Mouse (Mus musculus): ENCODE data around the gene Krt7. TPM values are rescaled to one million over a fixed set of nuclear protein-coding genes. Genes with fewer than 3 reads are reported as not detected.

Krt7 gene
- total RNA-seq, 2 experiments from 2014 or later, result not detected

DNA sequence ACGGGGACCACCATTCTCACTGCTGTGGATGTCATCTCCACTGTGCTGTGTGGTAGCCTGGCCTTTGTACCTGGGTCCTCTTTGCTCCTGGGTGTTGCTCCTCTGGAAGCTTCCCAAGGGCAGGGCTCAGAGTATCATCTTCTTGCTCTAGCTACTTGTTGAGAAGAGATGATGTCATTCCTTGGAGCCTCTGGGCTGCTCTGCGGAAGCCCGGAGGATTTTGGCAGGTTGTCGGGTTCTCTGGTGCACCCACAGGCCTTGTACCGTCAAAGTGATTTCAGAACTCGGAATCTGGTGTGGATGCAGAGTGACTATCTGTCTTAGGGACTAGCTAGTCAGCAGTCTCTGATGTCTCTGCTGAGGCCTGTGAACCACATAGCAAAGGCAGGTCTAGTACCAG lies 25.8 kb upstream of the Krt7 start:
- Histone ChIP-seq H3K27ac (no peak overlapping the region), H3K4me3 (no peak overlapping the region)
- no peak for TF ChIP-seq CTCF (conservative IDR thresholded peaks at IDR 0.05)
- DNase-seq (ENCODE audit: low spot score in 2 of 2), result no peak

DNA sequence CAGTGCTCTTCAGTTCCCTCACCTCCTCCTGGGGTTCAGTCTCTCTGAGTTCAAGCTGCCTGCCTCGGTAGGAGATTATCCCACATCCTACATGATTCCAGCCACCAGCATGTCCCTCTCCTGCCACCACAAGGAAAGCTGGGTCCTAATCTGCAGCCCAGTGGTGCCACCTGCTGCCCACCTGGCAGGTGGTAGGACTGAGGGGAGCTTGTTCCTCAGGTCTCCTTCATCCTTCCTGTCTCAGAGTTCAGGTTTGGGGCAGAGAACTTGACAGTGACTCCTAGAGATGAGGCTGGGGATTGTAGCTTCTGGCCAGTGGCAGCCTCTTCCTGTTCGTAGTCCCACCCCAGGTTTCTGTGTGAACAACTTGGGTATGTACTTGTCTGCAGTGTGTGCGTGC lies 23.7 kb upstream of the Krt7 start:
- Histone ChIP-seq H3K27ac (no peak overlapping the region), H3K4me3 (no peak overlapping the region)
- peak; percentile 62 for TF ChIP-seq CTCF (conservative IDR thresholded peaks at IDR 0.05)
- DNase-seq (ENCODE audit: low spot score in 2 of 2), result no peak

DNA sequence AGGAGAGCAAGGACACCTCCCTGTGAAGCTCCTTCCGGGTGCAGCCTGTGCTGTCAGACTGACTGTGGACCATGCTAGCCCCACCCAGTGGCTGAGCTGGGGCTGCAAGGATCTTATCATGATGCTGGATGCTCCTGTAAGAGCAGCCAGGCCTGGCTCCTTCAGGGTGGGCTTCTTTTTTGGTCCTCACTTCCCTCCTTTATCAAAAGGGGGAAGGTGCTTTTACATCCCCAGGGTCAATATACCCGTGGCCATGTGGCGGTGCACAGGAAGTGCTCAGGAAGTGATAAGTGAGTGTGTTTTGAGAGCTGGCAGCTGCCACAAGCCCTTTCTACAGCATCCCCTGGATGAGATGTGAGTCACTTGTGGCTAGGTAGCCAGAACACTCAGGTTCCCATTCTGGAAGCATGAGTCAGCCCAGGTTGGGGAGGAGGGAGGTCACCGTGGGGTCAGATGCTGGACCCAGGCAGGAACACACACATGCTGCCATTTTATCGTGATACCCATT lies 22.8 kb upstream of the Krt7 start:
- H3K27ac ChIP-seq, result no peak overlapping the region
- no peak overlapping the region for H3K4me3 ChIP-seq
- no peak for DNase-seq (ENCODE audit: low spot score in 2 of 2)
- TF ChIP-seq CTCF (conservative IDR thresholded peaks at IDR 0.05), result peak; percentile 68

DNA sequence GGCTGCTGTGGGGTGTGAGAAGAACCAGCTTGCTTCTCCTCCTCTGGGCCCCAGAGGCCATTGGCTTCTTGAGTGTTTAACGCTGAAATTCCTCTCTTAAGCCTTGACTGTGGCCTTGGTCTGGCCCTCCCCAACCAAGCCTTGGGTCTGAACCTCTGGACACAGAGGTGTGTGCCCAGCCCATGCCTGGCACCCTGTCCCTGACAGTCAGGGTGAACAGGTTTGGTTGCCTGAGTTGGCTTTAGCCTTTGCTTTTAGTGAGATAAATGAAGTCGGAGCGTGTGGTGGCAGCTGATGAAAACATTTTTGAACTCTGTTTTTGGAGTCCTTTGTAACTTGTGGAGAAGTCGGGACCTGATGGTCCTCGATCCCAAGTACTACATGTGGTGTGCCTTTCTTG lies 20.6 kb upstream of the Krt7 start:
- Histone ChIP-seq H3K27ac (no peak overlapping the region), H3K4me3 (no peak overlapping the region)
- no peak for DNase-seq (ENCODE audit: low spot score in 2 of 2)
- TF ChIP-seq CTCF (conservative IDR thresholded peaks at IDR 0.05), result no peak

DNA sequence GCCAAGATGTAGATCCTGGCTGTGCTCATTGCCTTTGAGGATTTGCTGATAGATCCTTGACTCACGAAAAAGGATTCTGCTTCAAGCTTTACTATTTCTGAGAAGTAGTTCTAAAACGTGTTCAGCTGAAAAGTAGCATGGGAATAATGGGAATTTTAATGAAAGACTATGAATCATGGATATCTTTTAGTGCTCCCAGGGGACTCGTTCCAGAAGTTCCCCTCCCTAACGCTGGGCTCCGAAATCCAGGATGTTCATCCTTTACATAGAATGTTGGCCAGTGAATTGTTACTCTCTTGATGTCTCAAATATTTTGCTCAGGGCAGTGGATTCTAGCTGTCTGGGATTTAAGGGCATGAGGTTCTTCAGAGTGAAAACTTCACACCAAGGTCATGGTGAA lies 18.6 kb upstream of the Krt7 start:
- no peak overlapping the region for H3K4me3 ChIP-seq
- H3K27ac ChIP-seq, result no peak overlapping the region
- no peak for TF ChIP-seq CTCF (conservative IDR thresholded peaks at IDR 0.05)
- no peak for DNase-seq (ENCODE audit: low spot score in 2 of 2)

DNA sequence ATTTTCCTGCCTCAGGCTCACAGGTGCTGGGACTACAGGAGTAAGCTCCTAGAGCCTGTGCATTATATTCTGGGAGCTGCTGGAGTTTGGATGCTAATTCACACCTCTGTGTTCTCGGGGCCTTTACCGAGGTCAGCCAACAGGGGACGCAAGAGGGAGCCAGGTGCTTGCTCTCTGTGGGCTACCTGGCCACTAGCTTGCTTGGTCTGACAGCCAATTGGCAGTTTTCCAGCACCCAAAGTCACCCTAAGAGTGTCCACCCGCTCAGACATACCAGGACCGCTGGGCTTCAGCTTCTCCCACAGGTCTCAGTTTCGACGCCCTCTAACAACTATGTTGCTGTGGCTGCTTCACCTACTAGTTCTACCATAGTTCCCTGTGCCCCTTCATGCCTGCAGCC lies 15.9 kb upstream of the Krt7 start:
- no peak overlapping the region for H3K27ac ChIP-seq
- no peak for DNase-seq (ENCODE audit: low spot score in 2 of 2)
- TF ChIP-seq CTCF (conservative IDR thresholded peaks at IDR 0.05), result peak; percentile 27
- H3K4me3 ChIP-seq, result no peak overlapping the region

DNA sequence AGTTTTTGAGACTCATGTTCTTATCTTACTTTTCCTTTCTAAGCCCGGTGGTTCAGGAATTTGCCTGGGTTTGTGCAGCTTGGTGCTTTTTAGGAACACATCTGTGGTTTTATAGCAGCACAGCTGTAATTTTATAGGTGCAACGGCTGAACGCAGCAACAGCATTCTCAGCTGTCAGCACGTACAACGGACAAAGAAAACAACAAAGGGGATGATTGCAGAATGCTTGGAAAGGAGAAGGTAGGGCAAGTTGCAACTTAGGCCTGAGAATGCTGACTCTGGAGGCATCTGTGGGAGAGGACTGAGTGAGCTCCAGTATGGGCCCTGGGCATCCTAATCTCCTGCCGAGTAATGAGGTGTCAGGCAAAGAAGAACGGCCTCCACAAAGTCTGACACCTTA lies 14.4 kb upstream of the Krt7 start:
- H3K4me3 ChIP-seq, result no peak overlapping the region
- no peak for DNase-seq (ENCODE audit: low spot score in 2 of 2)
- TF ChIP-seq CTCF (conservative IDR thresholded peaks at IDR 0.05), result no peak
- H3K27ac ChIP-seq, result no peak overlapping the region

DNA sequence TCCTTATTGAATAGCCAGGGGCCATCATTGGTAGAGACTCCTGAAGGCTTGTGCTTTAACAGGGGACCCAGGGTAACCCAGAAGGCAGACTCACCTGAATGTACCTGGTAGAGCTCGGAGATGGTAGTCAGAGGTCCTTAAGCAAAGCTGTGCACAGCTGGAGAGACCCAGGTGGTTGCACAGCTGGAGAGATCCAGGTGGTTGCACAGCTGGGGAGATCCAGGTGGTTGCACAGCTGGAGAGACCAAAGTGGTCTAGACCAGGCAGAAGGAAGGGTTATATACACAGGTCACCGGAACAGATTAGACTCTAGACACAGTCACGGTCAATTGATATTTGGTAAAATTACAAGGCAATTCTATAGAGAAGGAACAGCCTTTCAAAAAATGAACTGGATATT lies 13.9 kb upstream of the Krt7 start:
- H3K4me3 ChIP-seq, result no peak overlapping the region
- DNase-seq (ENCODE audit: low spot score in 2 of 2), result no peak
- TF ChIP-seq CTCF (conservative IDR thresholded peaks at IDR 0.05), result no peak
- H3K27ac ChIP-seq, result no peak overlapping the region

DNA sequence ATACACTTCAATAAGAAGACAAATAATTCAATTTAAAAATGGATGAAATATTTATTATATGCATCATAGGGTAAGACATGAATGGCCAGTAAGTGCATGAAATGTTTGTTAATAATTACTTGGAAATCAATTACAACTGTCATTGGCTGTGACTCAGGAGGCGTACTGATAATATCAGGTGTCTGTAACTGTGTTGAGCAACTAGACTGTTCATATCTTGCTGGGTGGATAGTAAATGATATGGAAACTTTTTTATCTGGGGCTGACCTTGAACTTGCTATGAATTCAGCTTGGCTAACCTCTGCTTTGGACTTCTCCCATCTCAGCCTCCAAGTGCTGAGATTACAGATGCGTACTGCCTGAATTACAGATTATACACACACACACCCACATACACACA lies 13.2 kb upstream of the Krt7 start:
- TF ChIP-seq CTCF (conservative IDR thresholded peaks at IDR 0.05), result no peak
- DNase-seq (ENCODE audit: low spot score in 2 of 2), result no peak
- Histone ChIP-seq H3K27ac (no peak overlapping the region), H3K4me3 (no peak overlapping the region)

DNA sequence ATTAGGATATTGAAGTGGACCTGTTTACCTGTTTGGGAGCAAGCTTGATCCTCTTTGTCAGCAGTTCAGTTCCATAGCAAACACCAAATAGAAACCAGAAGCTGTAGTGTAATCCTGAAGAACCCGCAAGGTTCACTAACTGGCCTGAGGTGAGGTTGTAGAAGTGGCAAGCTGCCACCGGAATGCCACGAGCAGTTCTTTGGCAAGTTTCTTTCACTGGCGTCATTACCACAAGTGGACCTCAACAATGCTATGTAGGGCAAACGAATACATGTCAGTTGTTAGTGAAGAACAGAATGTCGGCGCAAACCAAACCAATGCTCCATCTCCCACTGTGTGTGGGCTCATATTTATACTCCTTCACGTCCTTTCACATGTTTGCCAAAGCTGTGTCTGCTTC lies 12.6 kb upstream of the Krt7 start:
- DNase-seq (ENCODE audit: low spot score in 2 of 2), result no peak
- TF ChIP-seq CTCF (conservative IDR thresholded peaks at IDR 0.05), result no peak
- Histone ChIP-seq H3K27ac (no peak overlapping the region), H3K4me3 (no peak overlapping the region)

DNA sequence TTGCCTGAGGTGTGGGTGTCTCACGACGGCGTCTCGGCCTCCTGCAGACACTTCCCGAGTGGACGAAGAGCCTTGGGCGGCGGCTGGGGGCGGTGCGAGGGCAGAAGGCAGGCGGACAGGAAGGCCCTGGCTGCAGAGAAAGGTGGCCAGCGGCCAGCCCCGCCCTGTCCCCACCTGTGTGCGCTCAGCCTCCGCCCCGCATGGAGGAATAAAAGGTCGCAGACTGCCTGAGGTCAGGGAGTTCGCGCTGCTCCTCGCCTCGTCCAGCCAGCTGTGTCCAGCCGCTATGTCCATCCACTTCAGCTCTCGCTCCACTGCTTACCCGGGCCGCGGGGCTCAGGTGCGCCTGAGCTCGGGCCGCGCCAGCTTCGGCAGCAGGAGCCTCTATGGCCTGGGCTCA lies 1.3 kb downstream of the Krt7 start:
- Histone ChIP-seq H3K27ac (no peak overlapping the region), H3K4me3 (no peak overlapping the region)
- no peak for DNase-seq (ENCODE audit: low spot score in 2 of 2)
- no peak for TF ChIP-seq CTCF (conservative IDR thresholded peaks at IDR 0.05)

DNA sequence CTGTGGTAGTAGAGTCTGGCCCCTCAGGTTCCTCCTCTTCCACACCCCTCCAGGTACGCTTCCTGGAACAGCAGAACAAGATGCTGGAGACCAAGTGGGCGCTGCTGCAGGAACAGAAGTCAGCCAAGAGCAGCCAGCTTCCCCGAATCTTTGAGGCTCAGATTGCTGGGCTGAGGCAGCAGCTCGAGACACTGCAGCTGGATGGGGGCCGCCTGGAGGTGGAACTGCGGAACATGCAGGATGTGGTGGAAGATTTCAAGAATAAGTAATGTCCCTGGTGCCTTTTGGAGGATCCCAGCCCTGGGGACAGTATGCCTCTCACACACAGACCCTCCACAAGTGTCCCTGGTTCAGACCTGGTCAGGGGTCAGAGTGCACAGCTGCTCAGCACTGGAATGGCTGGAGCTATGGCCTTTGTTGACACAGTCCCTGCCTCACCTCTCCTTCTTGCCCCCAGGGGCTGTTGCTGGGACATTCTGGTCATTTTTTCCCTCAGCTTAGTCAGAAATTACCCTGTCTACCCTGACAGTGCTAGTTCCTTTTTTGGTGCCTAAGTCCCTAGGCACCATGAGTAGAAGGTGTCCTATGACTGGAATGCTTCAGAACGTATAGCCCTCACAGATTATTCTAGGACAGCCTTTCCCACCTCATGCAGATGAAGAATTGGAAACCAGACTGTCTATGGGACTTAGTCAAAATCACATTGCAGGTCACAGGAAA lies 3.2 kb downstream of the Krt7 start:
- TF ChIP-seq CTCF (conservative IDR thresholded peaks at IDR 0.05), result 0 out of 2 replicates have a peak, but pooled peaks have one; percentile 8
- DNase-seq (ENCODE audit: low spot score in 2 of 2), result no peak
- H3K4me3 ChIP-seq, result no peak overlapping the region
- H3K27ac ChIP-seq, result no peak overlapping the region

DNA sequence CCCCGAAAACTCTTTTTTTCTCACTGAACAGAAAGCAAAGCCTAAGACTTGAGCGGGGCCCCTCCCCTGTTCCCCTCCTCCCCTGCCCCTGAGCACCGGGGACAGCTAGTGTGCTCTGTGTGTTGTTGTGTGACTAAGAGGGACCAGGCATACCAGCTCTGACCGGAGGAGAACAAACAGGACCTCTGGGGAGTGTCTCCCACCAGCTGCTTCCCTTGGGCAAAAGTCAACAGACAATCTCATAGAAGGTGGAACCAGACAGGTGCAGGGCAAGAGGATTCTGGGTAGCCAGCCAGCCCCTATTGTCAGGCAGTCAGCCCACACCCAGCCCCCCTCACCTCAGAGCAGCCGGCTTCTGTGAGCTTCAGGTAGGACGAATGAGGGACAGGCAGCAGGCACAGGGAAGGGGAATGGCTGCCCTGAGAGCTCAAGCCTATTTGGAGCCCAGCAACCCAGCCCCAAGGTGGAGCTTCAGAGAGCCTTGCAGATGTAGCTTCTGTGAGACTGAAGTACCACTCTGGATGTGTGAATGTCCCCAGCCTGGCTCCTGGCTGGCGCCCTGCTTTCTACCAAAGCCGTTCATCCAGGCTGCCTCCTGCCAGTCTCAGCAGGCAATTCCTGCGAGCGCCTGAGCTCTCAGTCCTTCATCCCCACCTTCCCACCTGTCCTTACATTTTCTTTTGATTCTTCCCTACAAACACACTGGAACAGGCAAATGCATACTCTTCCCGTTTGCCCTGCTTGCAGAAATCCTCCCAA lies 4.1 kb downstream of the Krt7 start:
- no peak for DNase-seq (ENCODE audit: low spot score in 2 of 2)
- TF ChIP-seq CTCF (conservative IDR thresholded peaks at IDR 0.05), result no peak
- Histone ChIP-seq H3K27ac (no peak overlapping the region), H3K4me3 (no peak overlapping the region)

DNA sequence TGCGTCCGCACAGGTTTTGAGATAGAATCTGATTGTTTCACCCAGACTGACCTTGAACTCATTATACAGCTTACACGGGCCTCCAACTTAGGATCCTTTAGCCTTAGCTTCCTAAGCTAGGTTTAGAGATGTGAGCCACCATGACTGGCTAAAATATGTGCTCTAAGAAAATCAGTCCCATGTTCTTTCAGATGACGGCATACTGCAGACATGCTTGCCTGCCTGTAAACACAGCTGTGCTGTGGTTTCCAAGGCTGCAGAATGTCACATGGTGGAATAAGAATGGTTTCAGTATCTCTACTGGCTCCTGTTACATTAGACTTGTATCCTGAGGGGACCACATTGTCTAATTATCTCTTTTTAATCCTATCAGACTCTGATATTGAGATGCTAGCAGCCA lies 8.1 kb downstream of the Krt7 start:
- DNase-seq (ENCODE audit: low spot score in 2 of 2), result peak in 1 of 2 experiments; percentile 22
- TF ChIP-seq CTCF (conservative IDR thresholded peaks at IDR 0.05), result no peak
- Histone ChIP-seq H3K4me3 (no peak overlapping the region), H3K27ac (no peak overlapping the region)

Data from layer of hippocampus, adult 2 months (tissue).